ENCODE assay signal across 8 mouse cellular contexts in genomic region chr11:3373591-3374292, GRCm38 (mm10). TPM values are rescaled to one million over a fixed set of nuclear protein-coding genes. Genes with fewer than 3 reads are reported as not detected.
DNase-seq lines count a peak whose midpoint lies in the region; ATAC-seq and TF ChIP-seq lines count a peak whose summit lies in the region.

No protein-coding gene starts in this region.

- WGBS in forebrain, embryonic 12.5 days, result 21% methylated on average over 7 of the region's 7 CpGs
- WGBS in stomach, postnatal 0 days, result 20% methylated on average over 7 of the region's 7 CpGs

- ATAC-seq in forebrain, embryonic 12.5 days (ENCODE audit: low FRiP score), result no peak
- ATAC-seq in stomach, postnatal 0 days (ENCODE audit: low FRiP score, low TSS enrichment), result no peak
- ATAC-seq in frontal cortex, adult (ENCODE audit: low TSS enrichment), result no peak

- H3K4me2 ChIP-seq in forebrain, embryonic 12.5 days, result peak overlapping the region; percentile 21
- peak overlapping the region; percentile 21 for H3K4me2 ChIP-seq in stomach, postnatal 0 days (replicated peaks; ENCODE audit: low read depth)

- H3K4me3 ChIP-seq in forebrain, embryonic 12.5 days (replicated peaks), result no peak overlapping the region
- no peak overlapping the region for H3K4me3 ChIP-seq in stomach, postnatal 0 days (ENCODE audit: low read depth, low read length)

- peak; percentile 21 for DNase-seq in gastrocnemius, postnatal 10 days
- no peak for DNase-seq in gastrocnemius, adult 8-10 months (ENCODE audit: low spot score in 2 of 2)
- peak; percentile 51 for DNase-seq in 3134 (ENCODE audit: extremely low read depth, insufficient read length, low spot score)
- DNase-seq in kidney, postnatal 4 days, result peak; percentile 55 to 62
- DNase-seq in stomach, postnatal 0 days (ENCODE audit: low spot score), result peak; percentile 29
- DNase-seq in adrenal gland, adult 8-10 months, result no peak

- H3K36me3 ChIP-seq in forebrain, embryonic 12.5 days (replicated peaks), result no peaks in the 10 kb centered on the region
- peaks cover under 1% of the 10 kb centered on the region; the same call in 1 of the 2 replicates for H3K36me3 ChIP-seq in stomach, postnatal 0 days (ENCODE audit: control insufficient read depth, insufficient read depth, low read length)

- H3K9me3 ChIP-seq in forebrain, embryonic 12.5 days, result no peaks in the 10 kb centered on the region
- H3K9me3 ChIP-seq in stomach, postnatal 0 days (ENCODE audit: control insufficient read depth, low read length), result no peaks in the 10 kb centered on the region

- H3K4me1 ChIP-seq in forebrain, embryonic 12.5 days, result peaks cover 50% of the 10 kb centered on the region
- 0 out of 2 replicates have a peak, but pooled peaks cover 5% of the 10 kb centered on the region for H3K4me1 ChIP-seq in stomach, postnatal 0 days (replicated peaks; ENCODE audit: control insufficient read depth, insufficient read depth)

- no peak overlapping the region; the same call in 1 of the 2 replicates for H3K9ac ChIP-seq in forebrain, embryonic 12.5 days
- H3K9ac ChIP-seq in stomach, postnatal 0 days (ENCODE audit: low read length), result no peak overlapping the region

- no peak for TF ChIP-seq CTCF in stomach, postnatal 0 days (IDR thresholded peaks at IDR 0.05; ENCODE audit: low read depth)

- TF ChIP-seq EP300 in stomach, postnatal 0 days (optimal IDR thresholded peaks at IDR 0.05), result no peak

- H3K27me3 ChIP-seq in forebrain, embryonic 12.5 days, result no peaks in the 10 kb centered on the region
- no peaks in the 10 kb centered on the region for H3K27me3 ChIP-seq in stomach, postnatal 0 days (ENCODE audit: control insufficient read depth, insufficient read depth, low read length)

- peak overlapping the region; percentile 76 for H3K27ac ChIP-seq in forebrain, embryonic 12.5 days
- H3K27ac ChIP-seq in stomach, postnatal 0 days (replicated peaks), result peak overlapping the region; percentile 70

RNA-seq across cellular contexts. Expression of gene Limk2, which starts 35.2 kb away (rescaled TPM):
- 10 to 100 TPM; 18.0 to 20.6 TPM for total RNA-seq in gastrocnemius, postnatal 10 days (2021)
- 10 to 100 TPM; 10.9 to 12.5 (median 11.9) TPM for total RNA-seq in gastrocnemius, adult 8-10 months (2022)
- polyA plus RNA-seq in forebrain, embryonic 12.5 days (2016; fragmentation: Nextera tagmentation; extraction: Ambion mirVana), result 79.4 and 79.8 TPM in 2 replicates
- 69.3 and 73.9 TPM in 2 replicates for polyA plus RNA-seq in stomach, postnatal 0 days (2015; fragmentation: Nextera tagmentation; extraction: Ambion mirVana)
- 10 to 100 TPM; 19.4 to 36.8 (median 32.2) TPM for total RNA-seq in adrenal gland, adult 8-10 months (2022)

RNA-seq across cellular contexts. Expression of gene Pik3ip1, which starts 43.5 kb away (rescaled TPM):
- total RNA-seq in gastrocnemius, postnatal 10 days (2021), result 10 to 100 TPM; 11.0 to 15.8 TPM
- total RNA-seq in gastrocnemius, adult 8-10 months (2022), result 10 to 100 TPM; 28.3 to 39.0 (median 36.6) TPM
- 12.8 and 13.3 TPM in 2 replicates for polyA plus RNA-seq in forebrain, embryonic 12.5 days (2016; fragmentation: Nextera tagmentation; extraction: Ambion mirVana)
- 8.9 and 9.0 TPM in 2 replicates for polyA plus RNA-seq in stomach, postnatal 0 days (2015; fragmentation: Nextera tagmentation; extraction: Ambion mirVana)
- 10 to 100 TPM; 17.2 to 28.2 (median 25.1) TPM for total RNA-seq in adrenal gland, adult 8-10 months (2022)

Comparison
In these comparisons a context has a peak if more than half of its experiments do, and no peak if none do; other contexts are left out.
1. DNase-seq: peak in gastrocnemius, postnatal 10 days (single experiment), 3134 (single experiment), kidney, postnatal 4 days (2 of 2) and stomach, postnatal 0 days (single experiment); none in gastrocnemius, adult 8-10 months (0 of 2) and adrenal gland, adult 8-10 months (single experiment).